Mouse (Mus musculus): ENCODE results near the gene Arpc1a. TPM values are rescaled to one million over a fixed set of nuclear protein-coding genes. Genes with fewer than 3 reads are reported as not detected.

Arpc1a gene
- polyA plus RNA-seq (2017; shearing (Covaris generic)): 87.7 TPM

DNA sequence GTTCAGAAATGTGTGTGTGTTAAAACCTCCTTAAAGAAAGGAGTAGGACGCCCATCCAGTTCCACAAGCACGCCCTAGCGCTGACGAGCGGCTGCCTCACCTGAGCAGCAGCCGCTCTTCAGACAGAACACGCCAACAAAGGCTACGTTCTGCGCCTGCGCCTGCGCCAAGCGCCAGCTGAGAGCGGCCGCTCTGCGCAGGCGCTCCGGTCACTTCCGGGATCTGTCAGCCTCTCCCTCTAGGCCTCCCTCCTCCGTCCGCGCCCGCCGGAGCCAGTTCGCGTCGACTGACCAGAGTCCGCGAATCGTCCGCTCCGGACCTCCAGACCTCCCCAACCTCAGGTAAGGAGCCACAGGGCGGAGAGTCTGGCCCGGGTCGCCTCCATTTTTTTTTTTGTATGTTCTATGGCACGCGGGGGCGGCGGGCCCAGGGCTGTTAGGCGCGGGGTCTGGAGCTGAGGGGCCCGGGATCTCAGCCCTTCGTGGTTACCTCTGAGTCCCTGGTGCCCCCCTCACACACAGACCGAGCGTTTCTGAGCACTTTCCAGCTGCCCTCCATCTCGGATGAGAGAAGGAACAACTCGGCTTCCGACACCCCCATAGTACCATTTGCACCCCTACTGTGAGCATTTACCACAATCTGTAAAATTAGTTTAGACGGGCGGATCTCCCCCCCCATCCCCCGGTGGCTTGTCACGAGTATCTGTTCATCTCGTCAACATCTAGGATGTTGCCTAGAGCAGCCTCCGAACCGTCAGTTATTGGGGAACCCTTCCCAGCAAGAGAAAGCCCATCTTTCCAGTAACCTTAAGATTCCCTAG lies at the start of gene Arpc1a, which contains the start of gene Kpna7:
TSS of gene Arpc1a (plus strand) at position 199 of the 820 bp plus-strand sequence.
TSS of gene Kpna7 (minus strand) at position 399 of the 820 bp plus-strand sequence.

DNA sequence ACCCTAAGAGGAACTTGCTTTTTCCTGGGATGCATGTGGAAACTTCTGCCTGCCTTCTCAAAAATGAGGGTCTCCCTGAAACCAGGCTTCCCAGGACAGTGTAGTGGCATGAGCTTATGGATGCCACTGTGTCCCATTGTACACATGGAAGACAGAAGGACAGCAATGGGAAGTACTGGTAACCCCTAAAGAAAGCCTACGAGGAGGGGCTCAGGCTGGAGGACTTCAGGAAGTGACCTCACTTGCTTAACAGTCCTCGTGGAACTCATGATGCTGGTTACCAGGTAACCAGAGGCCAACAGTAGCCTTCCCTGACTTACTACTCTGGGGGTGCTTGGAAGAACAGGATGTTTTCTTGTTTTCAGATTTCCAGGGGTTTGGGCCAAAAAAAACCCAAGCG lies 40.9 kb upstream of the Arpc1a start, which contains the start of gene 1700018F24Rik:
TSS of gene 1700018F24Rik (plus strand) at position 301 of the 400 bp plus-strand sequence.

DNA sequence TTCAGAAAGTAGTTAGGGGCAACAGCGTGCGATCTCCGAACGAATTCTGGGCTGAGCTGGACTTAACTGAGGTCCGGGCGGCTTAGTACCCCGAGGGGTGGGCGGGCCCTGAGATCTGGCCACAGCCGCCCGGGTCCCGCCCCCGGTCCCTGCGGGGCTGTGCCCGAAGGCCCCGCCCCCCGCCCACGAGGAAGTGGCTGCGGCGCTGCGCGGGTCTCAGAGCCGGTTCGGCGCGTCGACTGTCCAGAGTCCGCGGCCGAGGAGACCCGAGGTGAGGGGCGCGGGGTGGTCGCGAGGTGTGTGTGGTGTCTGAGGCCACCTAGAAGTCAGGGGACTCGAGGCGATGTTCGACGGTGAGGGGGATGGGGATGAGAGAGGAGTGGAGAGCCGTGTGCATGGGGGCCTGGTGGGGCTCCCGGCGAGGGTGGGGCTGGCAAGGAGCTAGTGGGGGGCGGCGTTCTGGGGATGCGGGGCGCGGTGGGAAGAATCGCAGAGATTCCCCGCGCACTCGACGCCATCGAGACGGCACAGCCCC lies 30.5 kb downstream of the Arpc1a start, which contains the start of gene Arpc1b:
TSS of gene Arpc1b (plus strand) at position 145 of the 535 bp plus-strand sequence.

DNA sequence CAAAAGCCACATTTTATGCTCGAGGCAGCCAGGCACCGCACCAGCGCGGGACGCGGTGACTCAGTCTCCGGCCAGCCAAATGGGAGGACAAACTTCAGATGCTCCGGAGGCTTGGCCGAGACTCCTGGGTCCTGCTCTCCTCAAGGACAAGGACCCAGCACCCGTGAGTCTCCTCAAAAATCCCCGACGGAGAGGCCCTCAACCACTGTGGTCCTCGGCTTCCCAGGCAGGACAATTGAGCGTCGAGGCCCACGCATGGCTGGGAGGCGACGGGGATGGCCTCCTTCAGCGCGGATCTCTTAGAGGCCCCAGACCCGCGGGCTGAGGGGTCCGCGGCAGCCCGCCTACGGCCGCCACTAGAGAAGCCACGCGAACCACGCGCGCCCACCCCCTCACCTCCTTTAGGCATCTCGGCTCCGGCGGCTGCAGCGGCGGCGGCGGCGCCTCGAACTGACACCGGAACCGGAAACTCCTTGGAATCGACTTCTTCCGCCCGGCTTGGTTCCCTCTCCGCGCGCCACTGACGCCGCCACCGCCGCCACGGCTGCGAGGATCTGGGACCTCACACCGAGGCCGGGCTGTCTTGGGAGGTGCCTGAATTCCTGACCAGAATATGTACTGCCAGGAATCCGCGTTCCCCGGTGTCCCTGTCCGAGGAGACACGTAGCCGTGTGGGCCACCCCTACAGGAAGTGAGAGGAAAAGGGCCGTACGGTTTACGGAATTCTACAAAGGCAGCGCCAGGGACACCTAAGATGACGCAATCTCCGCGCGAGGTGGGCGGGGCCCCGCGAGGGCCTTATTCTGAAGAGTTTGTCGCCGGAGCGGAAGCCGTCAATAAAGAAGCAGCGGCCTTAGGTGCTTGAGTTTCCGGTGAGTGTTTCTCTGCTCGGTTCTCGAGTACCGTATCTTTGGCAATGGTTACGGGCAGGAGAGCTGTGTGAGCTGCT lies 56.2 kb downstream of the Arpc1a start, which contains the start of the genes Pdap1 and Bud31:
TSS of gene Pdap1 (minus strand) at position 668 of the 949 bp plus-strand sequence.
TSS of gene Bud31 (plus strand) at position 792 of the 949 bp plus-strand sequence.

Other genes starting within 250 kb of the Arpc1a start
- gene Smurf1, start 118.0 kb upstream of the Arpc1a start, polyA plus RNA-seq (2017; shearing (Covaris generic)): 3.2 TPM
- gene Gm4871, start 51.1 kb upstream of the Arpc1a start, polyA plus RNA-seq (2017; shearing (Covaris generic)): not detected
- not detected for gene 1700018F24Rik, start 40.8 kb upstream of the Arpc1a start, polyA plus RNA-seq (2017; shearing (Covaris generic))
- gene Kpna7, start 200 bp downstream of the Arpc1a start, polyA plus RNA-seq (2017; shearing (Covaris generic)): not detected
- gene Arpc1b, start 30.4 kb downstream of the Arpc1a start, polyA plus RNA-seq (2017; shearing (Covaris generic)): 1,374 TPM
- gene Pdap1, start 56.4 kb downstream of the Arpc1a start, polyA plus RNA-seq (2017; shearing (Covaris generic)): 62.8 TPM
- gene Bud31, start 56.5 kb downstream of the Arpc1a start, polyA plus RNA-seq (2017; shearing (Covaris generic)): 212 TPM
- gene Ptcd1, start 83.3 kb downstream of the Arpc1a start, polyA plus RNA-seq (2017; shearing (Covaris generic)): 28.9 TPM
- gene Cpsf4, start 83.4 kb downstream of the Arpc1a start, polyA plus RNA-seq (2017; shearing (Covaris generic)): 34.3 TPM
- 479 TPM for gene Atp5j2, start 108.2 kb downstream of the Arpc1a start, polyA plus RNA-seq (2017; shearing (Covaris generic))
- gene Zkscan14, start 118.0 kb downstream of the Arpc1a start, polyA plus RNA-seq (2017; shearing (Covaris generic)): 25.8 TPM
- gene Zkscan5, start 120.7 kb downstream of the Arpc1a start, polyA plus RNA-seq (2017; shearing (Covaris generic)): 8.3 TPM
- 54.7 TPM for gene Zfp655, start 147.9 kb downstream of the Arpc1a start, polyA plus RNA-seq (2017; shearing (Covaris generic))
- gene Zscan25, start 196.7 kb downstream of the Arpc1a start, polyA plus RNA-seq (2017; shearing (Covaris generic)): 0.83 TPM

All from activated CD4-positive, CD25-positive, alpha-beta regulatory T cell, adult 9 weeks (primary cell).